Mouse (Mus musculus) embryonic facial prominence, embryonic 12.5 days (tissue): Measurements from ENCODE around the gene Gmcl1. TPM values are rescaled to one million over a fixed set of nuclear protein-coding genes. Genes with fewer than 3 reads are reported as not detected.
A peak's percentile ranks its signal among the peaks of the same experiment; 100 is the strongest.

Experiments
- ATAC-seq: fragments of 200-750 bp; cut with Nextera tagmentation; 2 replicates; pipeline ENCODE4 v1.8.0; 2017; ENCODE audit not compliant: insufficient number of reproducible peaks, insufficient read depth, low FRiP score, low TSS enrichment
- H3K27ac ChIP-seq: fragments of 300-500 bp; sonication (generic); 2 replicates; pipeline ENCODE4 v1.5.1; 2016; ENCODE audit warnings: mild to moderate bottlenecking
- H3K27me3 ChIP-seq: fragments of 300-500 bp; sonication (generic); 2 replicates; pipeline ENCODE4 v1.6.1; 2016; ENCODE audit warnings: mild to moderate bottlenecking, moderate library complexity
- H3K36me3 ChIP-seq: fragments of 300-500 bp; sonication (generic); 2 replicates; pipeline ENCODE4 v1.6.1; 2016; ENCODE audit warnings: mild to moderate bottlenecking
- H3K4me1 ChIP-seq: fragments of 300-500 bp; sonication (generic); 2 replicates; pipeline ENCODE4 v1.6.1; 2016
- H3K4me2 ChIP-seq: fragments of 300-500 bp; sonication (generic); replicated peaks from 2 replicates; pipeline ENCODE4 v1.6.1; 2016; ENCODE audit warnings: mild to moderate bottlenecking, moderate library complexity
- H3K4me3 ChIP-seq: fragments of 300-500 bp; sonication (generic); 2 replicates; pipeline ENCODE4 v1.5.1; 2016; ENCODE audit warnings: mild to moderate bottlenecking
- H3K9ac ChIP-seq: fragments of 300-500 bp; sonication (generic); 2 replicates; pipeline ENCODE4 v1.6.1; 2016; ENCODE audit warnings: mild to moderate bottlenecking, moderate library complexity
- H3K9me3 ChIP-seq: fragments of 300-500 bp; sonication (generic); 2 replicates; pipeline ENCODE4 v1.6.1; 2016; ENCODE audit warnings: mild to moderate bottlenecking, moderate library complexity
- WGBS: fragments of 180-500 bp; shearing (Covaris S2); methylation state at CpG from one replicate; pipeline ENCODE4 v1.1.7; 2016; 5-methylcytosine and 5-hydroxymethylcytosine counted together
- polyA plus RNA-seq: library from polyadenylated mRNA; unstranded; fragments of >200 nt; fragmentation: Nextera tagmentation; extraction: Ambion mirVana; gene quantifications from 2 replicates; pipeline ENCODE4 v1.2.1, GENCODE M21; 2016

Gene Gmcl1
- polyA plus RNA-seq, 1 experiment from 2014 or later, result 66.7 TPM

DNA sequence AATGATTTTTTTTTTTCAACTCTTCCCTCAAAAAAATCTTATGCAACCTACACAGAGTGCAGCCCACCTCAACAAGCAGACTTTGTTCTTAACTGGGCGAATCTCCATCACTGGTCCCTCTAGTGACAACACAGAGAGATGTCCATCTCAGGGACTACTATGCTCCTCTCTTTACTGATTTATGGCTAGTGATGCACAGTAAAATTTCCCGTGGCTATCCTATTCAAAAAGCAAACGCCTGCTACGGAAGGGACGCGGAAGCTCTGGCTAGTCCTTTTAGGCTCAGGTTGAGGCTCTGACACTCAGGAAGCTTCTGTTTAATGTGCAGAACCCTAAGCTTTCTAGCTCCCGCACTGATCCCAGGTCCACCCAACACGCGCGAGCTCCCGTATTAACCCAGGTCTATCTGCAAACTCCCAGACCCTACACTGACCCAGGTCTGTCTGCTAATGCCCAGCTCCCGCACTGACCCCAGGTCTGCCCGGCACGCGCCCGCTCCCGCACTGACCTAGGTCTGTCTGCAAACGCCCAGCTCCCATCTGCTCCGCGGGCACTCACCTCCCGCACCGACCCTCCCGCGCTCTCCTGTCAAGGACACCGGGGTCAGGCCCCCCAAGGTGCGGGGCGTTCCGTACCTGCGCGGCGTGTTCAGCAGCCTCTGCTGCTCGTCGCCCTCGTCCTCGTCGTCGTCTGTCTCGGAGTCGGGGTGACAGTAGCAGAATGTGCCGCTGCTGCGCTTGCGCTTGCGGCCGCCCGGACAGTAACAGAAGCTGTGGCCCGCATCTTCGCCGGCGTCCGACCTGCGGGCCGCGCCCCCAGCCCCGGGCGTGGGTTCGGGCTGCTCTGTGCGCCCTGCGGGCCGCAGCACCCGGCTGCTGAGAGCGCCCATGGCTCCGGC lies 658 bp downstream of the Gmcl1 start:
- peak overlapping the region; percentile 90 for H3K4me2 ChIP-seq
- peak overlapping the region; percentile 81 for H3K27ac ChIP-seq
- H3K36me3 ChIP-seq, result peaks cover under 1% of the 10 kb centered on the region; the same call in 1 of the 2 replicates
- no peaks in the 10 kb centered on the region for H3K27me3 ChIP-seq
- ATAC-seq, result peak; percentile 53
- peak overlapping the region; percentile 93 for H3K9ac ChIP-seq
- no peaks in the 10 kb centered on the region for H3K9me3 ChIP-seq
- peak overlapping the region; percentile 95 for H3K4me3 ChIP-seq
- WGBS, result under 1% methylated on average over 62 of the region's 62 CpGs
- H3K4me1 ChIP-seq, result peaks cover 11% of the 10 kb centered on the region

DNA sequence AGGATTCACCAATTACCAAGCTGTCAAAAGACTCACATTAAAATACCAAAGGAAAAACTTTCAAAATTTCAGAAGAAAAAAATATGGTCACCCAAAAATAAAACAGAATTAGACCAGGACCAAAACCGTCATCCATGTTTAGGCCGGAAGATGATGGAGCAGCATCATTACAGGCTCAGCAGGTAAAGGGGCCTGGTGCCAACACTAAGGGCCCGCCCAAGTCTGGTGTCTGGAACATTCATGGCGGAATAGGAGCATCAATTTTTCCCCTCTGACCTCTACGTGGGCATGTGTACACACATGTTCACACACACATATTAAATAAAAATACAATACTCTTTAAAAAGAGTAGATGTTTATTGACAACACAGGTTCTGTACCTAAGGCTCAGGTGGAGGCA lies 4.5 kb downstream of the Gmcl1 start:
- WGBS, result 94% methylated on average over 5 of the region's 5 CpGs
- Histone ChIP-seq H3K27me3 (no peaks in the 10 kb centered on the region), H3K36me3 (peaks cover 8% of the 10 kb centered on the region; the same call in 1 of the 2 replicates), H3K4me2 (no peak overlapping the region), H3K4me3 (no peak overlapping the region), H3K9ac (no peak overlapping the region), H3K9me3 (no peaks in the 10 kb centered on the region), H3K27ac (no peak overlapping the region), H3K4me1 (peaks cover 5% of the 10 kb centered on the region; the same call in 1 of the 2 replicates)
- ATAC-seq, result no peak

DNA sequence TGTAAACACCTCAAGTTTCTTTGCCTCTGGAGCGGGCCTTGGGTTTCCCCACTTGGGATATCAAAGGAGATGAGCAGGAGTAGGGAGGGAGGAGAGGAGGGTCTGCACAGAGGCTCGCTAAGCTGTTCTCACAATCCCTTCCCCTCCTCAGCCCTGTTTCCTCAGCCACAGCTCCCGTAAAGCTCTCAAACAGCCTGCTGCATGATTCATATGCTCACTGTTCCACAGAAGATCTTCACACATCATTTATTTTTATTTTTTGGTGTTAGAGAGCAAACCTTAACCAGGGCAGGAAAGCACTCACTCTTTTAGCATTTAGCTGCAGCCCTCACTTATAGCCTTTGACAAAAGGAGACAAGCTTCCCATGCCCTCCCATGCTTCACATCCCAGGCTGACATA lies 11.2 kb downstream of the Gmcl1 start:
- no peak overlapping the region for H3K4me2 ChIP-seq
- no peaks in the 10 kb centered on the region for H3K9me3 ChIP-seq
- H3K27me3 ChIP-seq, result no peaks in the 10 kb centered on the region
- H3K27ac ChIP-seq, result no peak overlapping the region
- H3K9ac ChIP-seq, result no peak overlapping the region
- peaks cover 27% of the 10 kb centered on the region for H3K36me3 ChIP-seq
- WGBS, result 84% methylated on average over 3 of the region's 3 CpGs
- H3K4me3 ChIP-seq, result no peak overlapping the region
- no peaks in the 10 kb centered on the region for H3K4me1 ChIP-seq
- no peak for ATAC-seq

DNA sequence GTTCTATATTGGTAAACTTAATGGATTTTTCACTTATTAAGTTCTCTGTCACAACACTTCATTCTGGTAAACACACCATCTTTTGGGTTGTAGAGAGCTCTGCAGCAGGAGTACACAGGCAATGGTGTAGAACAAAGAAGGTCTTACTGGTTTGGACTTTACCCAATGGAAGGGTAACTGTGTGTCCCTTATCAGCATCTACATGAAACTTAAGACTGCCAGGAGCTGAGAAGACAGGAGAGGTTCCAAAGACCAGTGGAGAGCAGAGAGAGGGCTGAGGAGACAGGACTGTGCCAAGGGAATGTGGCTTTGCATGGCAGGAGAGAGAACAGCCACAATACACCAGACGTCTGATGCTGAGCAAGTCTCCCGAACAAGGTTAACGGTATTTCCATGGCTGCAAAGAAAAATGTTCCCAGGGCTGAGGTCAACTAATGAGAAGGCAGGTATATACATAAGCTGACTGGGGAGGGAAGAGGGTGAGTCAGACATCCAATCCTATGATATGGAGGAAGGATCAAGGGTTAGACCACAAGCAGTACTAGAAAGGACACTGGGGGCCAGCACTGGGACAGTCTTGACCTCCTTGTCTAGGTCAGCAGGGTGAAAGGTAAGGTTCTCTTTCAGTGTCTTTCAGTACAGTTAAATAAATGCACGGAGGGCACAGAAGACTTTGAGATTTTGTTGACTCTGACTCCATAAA lies 25.0 kb downstream of the Gmcl1 start:
- Histone ChIP-seq H3K27me3 (no peaks in the 10 kb centered on the region), H3K9me3 (no peaks in the 10 kb centered on the region), H3K36me3 (peaks cover 56% of the 10 kb centered on the region), H3K4me1 (no peaks in the 10 kb centered on the region), H3K4me2 (no peak overlapping the region), H3K4me3 (no peak overlapping the region), H3K9ac (no peak overlapping the region), H3K27ac (no peak overlapping the region)
- WGBS, result 85% methylated on average over 4 of the region's 4 CpGs
- no peak for ATAC-seq

DNA sequence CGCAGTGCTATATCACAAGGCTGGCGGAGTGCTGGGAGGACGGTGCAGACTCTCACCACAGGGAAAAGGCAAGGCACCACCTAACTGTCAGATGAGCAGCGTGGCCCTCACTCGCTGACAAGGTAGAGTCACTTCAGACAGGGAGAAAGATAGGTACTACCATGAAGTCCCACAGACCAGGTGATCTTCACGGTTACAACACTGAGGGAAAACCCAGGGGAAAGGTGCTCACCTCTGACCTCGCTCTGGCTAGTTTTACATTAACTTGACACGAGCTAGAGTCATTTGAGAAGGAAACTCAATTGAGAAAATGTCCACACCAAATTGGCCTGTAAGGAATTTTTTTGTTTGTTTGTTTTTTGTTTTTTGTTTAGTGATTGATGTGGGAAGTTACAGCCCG lies 30.6 kb downstream of the Gmcl1 start:
- ATAC-seq, result no peak
- Histone ChIP-seq H3K4me3 (no peak overlapping the region), H3K36me3 (peaks cover 86% of the 10 kb centered on the region), H3K9ac (no peak overlapping the region), H3K27me3 (no peaks in the 10 kb centered on the region), H3K4me2 (no peak overlapping the region), H3K4me1 (no peaks in the 10 kb centered on the region), H3K9me3 (no peaks in the 10 kb centered on the region), H3K27ac (no peak overlapping the region)
- WGBS, result 88% methylated on average over 9 of the region's 9 CpGs

DNA sequence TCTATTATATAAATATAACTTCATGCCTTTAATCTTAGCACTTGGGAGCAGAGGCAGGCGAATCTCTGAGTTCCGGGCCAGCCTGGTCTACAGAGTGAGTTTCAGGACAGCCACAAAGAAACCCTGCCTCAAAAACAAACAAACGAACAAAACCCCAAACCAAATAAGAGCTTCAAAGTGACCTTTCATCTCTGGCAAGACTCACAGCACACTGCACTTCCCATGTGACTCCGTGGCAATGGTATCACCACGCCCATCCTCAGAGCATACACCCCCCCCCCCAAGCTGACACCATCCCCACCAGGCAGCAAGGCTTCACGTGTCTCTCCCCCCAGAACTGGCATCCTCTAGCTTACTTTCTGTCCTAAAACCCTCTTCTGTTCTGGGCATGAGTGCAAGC lies 35.3 kb downstream of the Gmcl1 start:
- no peaks in the 10 kb centered on the region for H3K27me3 ChIP-seq
- no peak overlapping the region for H3K4me3 ChIP-seq
- ATAC-seq, result no peak
- H3K27ac ChIP-seq, result no peak overlapping the region
- WGBS, result 80% methylated on average over 6 of the region's 6 CpGs
- no peak overlapping the region for H3K9ac ChIP-seq
- no peaks in the 10 kb centered on the region for H3K9me3 ChIP-seq
- H3K4me2 ChIP-seq, result no peak overlapping the region
- H3K4me1 ChIP-seq, result no peaks in the 10 kb centered on the region
- H3K36me3 ChIP-seq, result peaks cover 74% of the 10 kb centered on the region

DNA sequence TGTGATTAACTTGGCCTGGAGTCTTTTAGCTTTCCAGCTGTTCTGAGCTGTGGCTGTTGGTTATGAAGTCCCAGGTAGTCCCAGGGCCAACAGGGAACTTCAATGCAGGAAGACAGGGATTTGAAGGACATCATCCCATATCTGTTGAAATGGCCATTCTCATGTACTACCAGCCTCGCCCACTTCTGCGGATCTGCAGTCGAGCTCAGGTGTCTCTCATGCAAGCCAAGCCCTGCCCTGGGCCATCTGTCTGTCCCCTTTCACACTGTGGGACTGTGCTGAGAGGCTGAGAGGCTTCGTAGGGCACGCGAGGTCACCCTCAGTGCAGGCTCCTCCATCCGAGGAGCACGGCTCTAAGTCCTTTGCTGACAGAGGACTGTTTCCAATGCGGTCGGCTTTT lies 37.0 kb downstream of the Gmcl1 start:
- no peaks in the 10 kb centered on the region for H3K27me3 ChIP-seq
- no peak for ATAC-seq
- whole genome bisulfite sequencing, result 82% methylated on average over 10 of the region's 10 CpGs
- no peak overlapping the region for H3K4me3 ChIP-seq
- peaks cover 62% of the 10 kb centered on the region for H3K36me3 ChIP-seq
- no peak overlapping the region for H3K4me2 ChIP-seq
- H3K9ac ChIP-seq, result no peak overlapping the region
- H3K27ac ChIP-seq, result no peak overlapping the region
- H3K9me3 ChIP-seq, result no peaks in the 10 kb centered on the region
- H3K4me1 ChIP-seq, result no peaks in the 10 kb centered on the region

DNA sequence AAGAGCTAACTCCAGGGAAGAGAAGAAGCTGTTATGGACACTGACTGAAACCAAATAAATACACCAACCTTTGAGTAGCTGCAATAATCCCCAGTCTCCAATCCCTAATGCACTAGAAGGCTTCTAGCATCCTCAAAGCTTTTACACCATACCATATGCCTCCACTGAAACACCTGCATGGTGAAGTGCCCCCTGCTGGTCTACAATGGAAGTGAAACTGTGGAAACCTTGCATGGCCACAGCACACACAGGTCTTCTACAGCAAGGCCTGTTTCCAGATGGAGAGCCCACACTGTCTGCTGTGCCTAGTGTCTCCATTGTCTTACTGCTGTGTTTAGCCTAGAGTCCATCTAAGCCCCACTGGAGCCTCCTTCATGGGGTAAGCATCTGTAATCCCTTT lies 38.7 kb downstream of the Gmcl1 start:
- H3K36me3 ChIP-seq, result peaks cover 62% of the 10 kb centered on the region
- H3K4me1 ChIP-seq, result no peaks in the 10 kb centered on the region
- no peak overlapping the region for H3K4me3 ChIP-seq
- no peaks in the 10 kb centered on the region for H3K27me3 ChIP-seq
- H3K4me2 ChIP-seq, result no peak overlapping the region
- no peak for ATAC-seq
- H3K27ac ChIP-seq, result no peak overlapping the region
- H3K9me3 ChIP-seq, result no peaks in the 10 kb centered on the region
- H3K9ac ChIP-seq, result no peak overlapping the region

DNA sequence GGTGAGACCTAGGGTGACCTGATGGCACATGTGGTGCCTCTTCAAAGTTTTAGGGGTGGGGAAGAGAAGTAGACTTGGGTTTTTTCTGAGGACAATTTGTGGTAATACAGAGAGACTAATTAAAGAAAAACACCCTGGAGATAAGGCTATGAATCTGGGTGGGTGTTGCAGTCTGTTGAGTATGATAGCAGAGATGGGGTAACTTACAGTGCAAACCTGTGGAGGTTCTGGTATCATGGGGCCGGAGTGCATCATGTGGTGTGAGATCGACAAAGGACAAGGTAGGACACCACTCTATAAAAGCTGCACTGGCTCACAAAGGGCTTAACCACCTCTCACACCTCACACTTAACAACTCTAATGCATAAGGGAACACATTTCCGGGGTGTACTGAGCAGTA lies 43.5 kb downstream of the Gmcl1 start:
- Histone ChIP-seq H3K9ac (no peak overlapping the region), H3K27me3 (no peaks in the 10 kb centered on the region), H3K4me3 (no peak overlapping the region), H3K4me1 (no peaks in the 10 kb centered on the region), H3K36me3 (peaks cover 33% of the 10 kb centered on the region), H3K4me2 (no peak overlapping the region), H3K9me3 (no peaks in the 10 kb centered on the region), H3K27ac (no peak overlapping the region)
- ATAC-seq, result no peak
- 87% methylated on average over 3 of the region's 3 CpGs for WGBS

DNA sequence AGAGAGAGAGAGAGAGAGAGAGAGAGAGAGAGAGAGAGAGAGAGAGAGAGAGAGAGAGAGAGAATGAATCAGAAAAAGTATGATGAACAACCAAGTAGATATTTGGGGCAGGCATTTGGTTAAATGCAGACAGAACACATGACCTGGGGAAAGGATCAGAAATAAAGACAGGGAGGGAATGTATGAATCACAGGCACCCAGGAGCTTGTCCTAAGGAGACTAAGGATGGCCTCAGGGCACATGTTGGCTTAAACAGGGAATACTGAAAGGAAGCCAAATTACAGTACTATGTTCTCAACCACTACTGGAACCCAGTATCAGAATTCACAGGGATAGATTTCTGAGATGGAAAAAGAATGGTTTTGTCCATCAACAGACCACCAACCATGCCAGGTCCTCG lies 46.2 kb downstream of the Gmcl1 start:
- H3K27me3 ChIP-seq, result no peaks in the 10 kb centered on the region
- peaks cover 36% of the 10 kb centered on the region for H3K36me3 ChIP-seq
- WGBS, result 66% methylated on average over 1 of the region's 1 CpGs
- H3K9ac ChIP-seq, result no peak overlapping the region
- no peaks in the 10 kb centered on the region for H3K9me3 ChIP-seq
- no peak for ATAC-seq
- H3K4me3 ChIP-seq, result no peak overlapping the region
- no peak overlapping the region for H3K27ac ChIP-seq
- H3K4me2 ChIP-seq, result no peak overlapping the region
- H3K4me1 ChIP-seq, result 0 out of 2 replicates have a peak, but pooled peaks cover 8% of the 10 kb centered on the region

DNA sequence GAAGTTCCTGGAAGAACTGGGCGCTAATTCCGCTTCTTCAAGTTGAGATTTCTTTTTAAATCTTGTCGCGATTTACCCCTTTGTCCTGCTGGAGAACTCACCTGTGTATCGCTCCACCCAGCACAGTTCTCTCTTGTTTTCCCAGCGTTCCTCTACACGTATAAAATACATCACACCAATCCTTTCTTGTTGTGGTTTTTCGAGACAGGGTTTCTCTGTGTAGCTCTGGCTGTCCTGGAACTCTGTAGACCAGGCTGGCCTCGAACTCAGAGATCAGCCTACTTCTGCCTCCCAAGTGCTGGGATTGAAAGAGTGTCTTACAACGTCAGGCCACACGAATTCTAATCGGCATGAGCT lies 48.5 kb downstream of the Gmcl1 start:
- H3K27ac ChIP-seq, result no peak overlapping the region
- peak overlapping the region; percentile 86 for H3K9ac ChIP-seq
- 37% methylated on average over 12 of the region's 12 CpGs for WGBS
- H3K27me3 ChIP-seq, result no peaks in the 10 kb centered on the region
- H3K36me3 ChIP-seq, result peaks cover 37% of the 10 kb centered on the region
- peak overlapping the region; percentile 65 for H3K4me2 ChIP-seq
- no peak for ATAC-seq
- peak overlapping the region; percentile 82 for H3K4me3 ChIP-seq
- 0 out of 2 replicates have a peak, but pooled peaks cover 8% of the 10 kb centered on the region for H3K4me1 ChIP-seq
- no peaks in the 10 kb centered on the region for H3K9me3 ChIP-seq
